Mouse (Mus musculus): Measurements from ENCODE around the gene Setd4.

DNA sequence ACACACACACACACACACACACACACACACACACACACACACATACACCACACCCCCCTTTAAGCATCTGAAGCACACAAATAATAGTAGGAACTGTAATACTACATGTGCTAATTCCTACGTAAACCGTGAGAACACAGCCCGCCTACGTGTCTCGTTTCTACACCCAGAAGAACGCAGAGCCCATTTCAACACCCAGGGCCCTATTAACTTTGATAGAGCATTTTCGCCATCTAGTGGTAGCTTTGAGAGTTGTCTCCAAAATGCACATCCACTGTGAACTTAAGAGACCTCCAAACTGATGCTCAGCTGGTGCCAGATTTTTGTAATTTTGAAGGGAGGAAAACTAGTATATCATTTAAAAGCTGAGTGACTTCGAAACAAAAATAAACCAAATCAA is 60.2 kb downstream of the Setd4 start:
- TF ChIP-seq CTCF (IDR thresholded peaks at IDR 0.05; ENCODE audit: low read depth), result peak; percentile 64
- no peak for TF ChIP-seq EP300 (IDR thresholded peaks at IDR 0.05; ENCODE audit: low read depth)

All from liver, embryonic 14.5 days (tissue).